Mouse (Mus musculus): ENCODE data around the gene Ambra1. TPM values are rescaled to one million over a fixed set of nuclear protein-coding genes. Genes with fewer than 3 reads are reported as not detected.

Ambra1 gene
- polyA plus RNA-seq, 1 experiment from 2014 or later: 27.0 TPM

- no peaks in the 10 kb centered on the region for H3K27me3 ChIP-seq
- no peak overlapping the region for H3K4me2 ChIP-seq (replicated peaks)
- H3K36me3 ChIP-seq: no peaks in the 10 kb centered on the region
- H3K9ac ChIP-seq (replicated peaks): no peak overlapping the region
- no peak for ATAC-seq (ENCODE audit: low FRiP score, low read depth)
- 91% methylated on average over 5 of the region's 5 CpGs for WGBS
- no peaks in the 10 kb centered on the region for H3K4me1 ChIP-seq
- H3K27ac ChIP-seq (replicated peaks): no peak overlapping the region
- no peaks in the 10 kb centered on the region for H3K9me3 ChIP-seq
- H3K4me3 ChIP-seq: no peak overlapping the region
Observed at GRCm38 (mm10) chr2:91744686-91745085, 14.8 kb downstream of the Ambra1 start.

DNA sequence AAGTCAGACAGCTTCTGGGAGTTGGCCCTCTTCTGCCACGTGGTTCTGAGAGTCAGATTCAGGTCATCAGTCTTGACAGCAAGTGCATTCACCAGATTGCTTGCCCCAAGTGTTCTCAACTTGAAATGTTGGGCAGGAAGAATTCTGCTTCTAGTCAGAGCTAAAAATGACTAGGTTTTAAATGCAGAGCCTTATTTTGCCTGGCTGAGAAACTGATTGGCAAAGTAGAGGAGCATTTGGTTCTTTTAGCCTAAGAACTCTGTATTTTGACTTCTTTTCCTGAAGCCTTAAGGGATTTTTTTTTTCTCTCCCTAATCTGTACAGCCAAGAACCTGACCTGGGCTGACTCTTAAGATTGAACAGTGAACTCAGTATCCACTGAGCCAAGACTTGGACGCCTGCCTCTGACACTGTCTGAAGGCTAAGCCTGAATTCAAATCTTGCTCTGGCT lies 19.9 kb downstream of the Ambra1 start:
- WGBS: 75% methylated on average over 2 of the region's 2 CpGs
- no peaks in the 10 kb centered on the region for H3K4me1 ChIP-seq
- H3K9me3 ChIP-seq: no peaks in the 10 kb centered on the region
- ATAC-seq (ENCODE audit: low FRiP score, low read depth): no peak
- H3K27me3 ChIP-seq: no peaks in the 10 kb centered on the region
- H3K4me2 ChIP-seq (replicated peaks): no peak overlapping the region
- no peak overlapping the region for H3K4me3 ChIP-seq
- no peak overlapping the region for H3K9ac ChIP-seq (replicated peaks)
- H3K36me3 ChIP-seq: no peaks in the 10 kb centered on the region
- no peak overlapping the region for H3K27ac ChIP-seq (replicated peaks)

- Histone ChIP-seq H3K27me3 (no peaks in the 10 kb centered on the region), H3K9ac (replicated peaks) (no peak overlapping the region), H3K4me3 (no peak overlapping the region), H3K4me1 (no peaks in the 10 kb centered on the region), H3K36me3 (peaks cover 52% of the 10 kb centered on the region), H3K4me2 (replicated peaks) (no peak overlapping the region), H3K27ac (replicated peaks) (no peak overlapping the region), H3K9me3 (no peaks in the 10 kb centered on the region)
- no peak for ATAC-seq (ENCODE audit: low FRiP score, low read depth)
- WGBS: 96% methylated on average over 17 of the region's 17 CpGs
Observed at GRCm38 (mm10) chr2:91771921-91772705, 42.2 kb downstream of the Ambra1 start.

DNA sequence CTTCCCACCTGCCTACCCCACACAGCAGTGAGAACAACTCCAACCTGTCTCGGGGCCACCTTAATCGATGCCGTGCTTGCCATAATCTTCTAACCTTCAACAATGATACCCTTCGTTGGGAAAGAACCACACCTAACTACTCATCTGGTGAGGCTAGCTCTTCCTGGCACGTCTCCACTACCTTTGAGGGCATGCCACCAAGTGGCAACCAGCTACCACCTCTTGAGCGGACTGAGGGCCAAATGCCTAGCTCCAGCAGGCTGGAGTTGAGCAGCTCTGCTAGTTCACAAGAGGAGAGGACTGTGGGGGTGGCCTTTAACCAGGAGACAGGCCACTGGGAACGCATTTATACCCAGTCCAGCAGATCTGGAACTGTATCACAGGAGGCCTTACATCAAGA lies 43.4 kb downstream of the Ambra1 start:
- no peak overlapping the region for H3K4me2 ChIP-seq (replicated peaks)
- WGBS: 91% methylated on average over 7 of the region's 7 CpGs
- H3K27me3 ChIP-seq: no peaks in the 10 kb centered on the region
- H3K27ac ChIP-seq (replicated peaks): no peak overlapping the region
- H3K4me3 ChIP-seq: no peak overlapping the region
- H3K4me1 ChIP-seq: no peaks in the 10 kb centered on the region
- ATAC-seq (ENCODE audit: low FRiP score, low read depth): no peak
- peaks cover 48% of the 10 kb centered on the region for H3K36me3 ChIP-seq
- no peaks in the 10 kb centered on the region for H3K9me3 ChIP-seq
- H3K9ac ChIP-seq (replicated peaks): no peak overlapping the region

DNA sequence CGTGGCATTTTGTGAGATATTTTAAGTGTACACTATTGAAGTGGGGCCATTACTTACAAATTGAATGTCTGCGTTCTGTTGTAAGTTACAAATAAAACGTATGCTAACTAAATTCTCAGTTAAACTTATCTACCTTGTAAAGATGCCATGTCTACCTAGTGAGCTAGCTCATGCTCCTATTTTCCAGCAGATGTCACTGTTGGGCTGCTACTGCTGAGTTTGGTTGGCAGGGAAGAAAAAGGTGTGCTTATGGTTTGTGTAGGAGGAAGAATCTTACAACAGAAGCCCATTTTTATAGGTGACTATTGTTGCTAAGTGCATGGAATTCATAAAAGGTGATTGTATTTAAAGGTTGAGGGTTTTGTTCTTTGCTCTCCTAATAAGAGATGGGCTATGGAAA lies 49.2 kb downstream of the Ambra1 start:
- no peak overlapping the region for H3K4me2 ChIP-seq (replicated peaks)
- no peaks in the 10 kb centered on the region for H3K4me1 ChIP-seq
- no peak overlapping the region for H3K27ac ChIP-seq (replicated peaks)
- ATAC-seq (ENCODE audit: low FRiP score, low read depth): no peak
- H3K9me3 ChIP-seq: no peaks in the 10 kb centered on the region
- no peak overlapping the region for H3K9ac ChIP-seq (replicated peaks)
- no peak overlapping the region for H3K4me3 ChIP-seq
- WGBS: 60% methylated on average over 3 of the region's 3 CpGs
- no peaks in the 10 kb centered on the region for H3K36me3 ChIP-seq
- no peaks in the 10 kb centered on the region for H3K27me3 ChIP-seq

DNA sequence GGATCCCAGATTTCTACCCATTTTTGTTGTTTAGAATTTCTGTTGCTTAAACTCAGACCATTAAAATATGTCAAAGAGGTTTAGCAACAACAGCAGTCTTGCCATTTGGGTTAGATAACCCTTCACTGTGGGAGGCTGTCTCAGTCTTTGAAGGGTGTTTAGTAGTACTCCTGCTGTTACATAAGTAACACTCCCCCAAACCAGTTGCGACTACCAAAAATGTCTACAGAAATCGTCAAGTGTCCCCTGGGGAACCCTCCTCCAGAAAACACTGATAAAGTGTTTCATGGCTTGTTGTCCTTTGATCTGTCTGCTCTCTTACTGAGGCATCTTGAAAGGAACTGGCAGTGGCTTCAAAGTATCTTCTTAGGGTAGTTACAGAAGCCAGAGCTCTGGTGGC lies 61.7 kb downstream of the Ambra1 start:
- 43% methylated on average over 2 of the region's 2 CpGs for WGBS
- H3K27me3 ChIP-seq: no peaks in the 10 kb centered on the region
- no peak overlapping the region for H3K4me2 ChIP-seq (replicated peaks)
- no peaks in the 10 kb centered on the region for H3K4me1 ChIP-seq
- H3K4me3 ChIP-seq: no peak overlapping the region
- no peak overlapping the region for H3K27ac ChIP-seq (replicated peaks)
- ATAC-seq (ENCODE audit: low FRiP score, low read depth): no peak
- no peaks in the 10 kb centered on the region for H3K36me3 ChIP-seq
- no peaks in the 10 kb centered on the region for H3K9me3 ChIP-seq
- H3K9ac ChIP-seq (replicated peaks): no peak overlapping the region

GRCm38 (mm10) chr2:91792346-91792745 lies 62.4 kb downstream of the Ambra1 start:
- 83% methylated on average over 1 of the region's 1 CpGs for WGBS

GRCm38 (mm10) chr2:91794466-91794865 lies 64.5 kb downstream of the Ambra1 start:
- 67% methylated on average over 2 of the region's 2 CpGs for WGBS
- Histone ChIP-seq H3K9me3 (no peaks in the 10 kb centered on the region), H3K9ac (replicated peaks) (no peak overlapping the region), H3K4me1 (no peaks in the 10 kb centered on the region), H3K4me2 (replicated peaks) (no peak overlapping the region), H3K27me3 (no peaks in the 10 kb centered on the region), H3K36me3 (no peaks in the 10 kb centered on the region), H3K27ac (replicated peaks) (no peak overlapping the region), H3K4me3 (no peak overlapping the region)
- no peak for ATAC-seq (ENCODE audit: low FRiP score, low read depth)

More at GRCm38 (mm10) chr2:91792346-91792745, 62.4 kb downstream of the Ambra1 start:
- H3K36me3 ChIP-seq: no peaks in the 10 kb centered on the region
- H3K4me3 ChIP-seq: no peak overlapping the region
- no peak overlapping the region for H3K9ac ChIP-seq (replicated peaks)
- no peak overlapping the region for H3K27ac ChIP-seq (replicated peaks)
- no peak overlapping the region for H3K4me2 ChIP-seq (replicated peaks)
- no peaks in the 10 kb centered on the region for H3K9me3 ChIP-seq
- H3K4me1 ChIP-seq: no peaks in the 10 kb centered on the region
- no peaks in the 10 kb centered on the region for H3K27me3 ChIP-seq
- no peak for ATAC-seq (ENCODE audit: low FRiP score, low read depth)

- 94% methylated on average over 3 of the region's 3 CpGs for WGBS
- H3K4me2 ChIP-seq (replicated peaks): no peak overlapping the region
Observed at GRCm38 (mm10) chr2:91795091-91795490, 65.2 kb downstream of the Ambra1 start.

GRCm38 (mm10) chr2:91811433-91811832 lies 81.5 kb downstream of the Ambra1 start:
- Histone ChIP-seq H3K4me1 (no peaks in the 10 kb centered on the region), H3K4me3 (no peak overlapping the region), H3K9ac (replicated peaks) (no peak overlapping the region), H3K4me2 (replicated peaks) (no peak overlapping the region), H3K36me3 (peaks cover 17% of the 10 kb centered on the region; the same call in 1 of the 2 replicates), H3K27ac (replicated peaks) (no peak overlapping the region), H3K27me3 (no peaks in the 10 kb centered on the region), H3K9me3 (no peaks in the 10 kb centered on the region)
- 92% methylated on average over 6 of the region's 6 CpGs for WGBS
- no peak for ATAC-seq (ENCODE audit: low FRiP score, low read depth)

More at GRCm38 (mm10) chr2:91795091-91795490, 65.2 kb downstream of the Ambra1 start:
- Histone ChIP-seq H3K4me3 (no peak overlapping the region), H3K9me3 (no peaks in the 10 kb centered on the region), H3K27ac (replicated peaks) (no peak overlapping the region), H3K9ac (replicated peaks) (no peak overlapping the region), H3K36me3 (no peaks in the 10 kb centered on the region), H3K27me3 (no peaks in the 10 kb centered on the region), H3K4me1 (no peaks in the 10 kb centered on the region)
- ATAC-seq (ENCODE audit: low FRiP score, low read depth): no peak

GRCm38 (mm10) chr2:91816741-91817140 lies 86.8 kb downstream of the Ambra1 start:
- Histone ChIP-seq H3K4me2 (replicated peaks) (no peak overlapping the region), H3K9me3 (no peaks in the 10 kb centered on the region), H3K4me3 (no peak overlapping the region), H3K4me1 (no peaks in the 10 kb centered on the region), H3K27ac (replicated peaks) (no peak overlapping the region), H3K9ac (replicated peaks) (no peak overlapping the region), H3K36me3 (peaks cover 3% of the 10 kb centered on the region; the same call in 1 of the 2 replicates), H3K27me3 (no peaks in the 10 kb centered on the region)
- no peak for ATAC-seq (ENCODE audit: low FRiP score, low read depth)

DNA sequence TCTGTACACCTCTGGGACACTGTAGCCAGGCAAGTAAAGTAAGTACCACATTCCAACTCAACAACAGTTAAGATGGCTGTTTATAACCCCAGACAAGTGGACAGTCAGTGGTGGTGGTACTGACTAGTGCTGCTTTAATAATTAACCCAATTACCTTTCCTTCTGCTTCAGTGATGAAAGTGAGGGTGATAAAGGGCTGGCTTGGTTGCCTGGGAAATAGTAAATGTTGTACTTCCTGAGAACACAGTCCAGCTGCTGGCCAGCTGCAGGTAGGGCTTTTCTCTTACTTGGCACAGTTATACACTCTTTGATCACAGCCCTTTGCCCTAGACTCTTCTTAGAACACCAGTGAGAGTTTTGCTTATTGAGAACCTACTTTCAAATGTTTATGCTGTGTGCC lies 102.3 kb downstream of the Ambra1 start:
- no peaks in the 10 kb centered on the region for H3K27me3 ChIP-seq
- ATAC-seq (ENCODE audit: low FRiP score, low read depth): no peak
- no peak overlapping the region for H3K4me2 ChIP-seq (replicated peaks)
- no peaks in the 10 kb centered on the region for H3K4me1 ChIP-seq
- H3K9ac ChIP-seq (replicated peaks): no peak overlapping the region
- no peak overlapping the region for H3K4me3 ChIP-seq
- no peaks in the 10 kb centered on the region for H3K9me3 ChIP-seq
- no peak overlapping the region for H3K27ac ChIP-seq (replicated peaks)
- H3K36me3 ChIP-seq: no peaks in the 10 kb centered on the region

- H3K9ac ChIP-seq (replicated peaks): no peak overlapping the region
- no peak overlapping the region for H3K27ac ChIP-seq (replicated peaks)
- H3K4me3 ChIP-seq: no peak overlapping the region
- no peaks in the 10 kb centered on the region for H3K9me3 ChIP-seq
- no peak for ATAC-seq (ENCODE audit: low FRiP score, low read depth)
- no peaks in the 10 kb centered on the region for H3K4me1 ChIP-seq
- H3K4me2 ChIP-seq (replicated peaks): no peak overlapping the region
- 94% methylated on average over 1 of the region's 1 CpGs for WGBS
- H3K27me3 ChIP-seq: no peaks in the 10 kb centered on the region
- no peaks in the 10 kb centered on the region for H3K36me3 ChIP-seq
Observed at GRCm38 (mm10) chr2:91834272-91834671, 104.3 kb downstream of the Ambra1 start.

All from midbrain, embryonic 12.5 days (tissue).